Mouse (Mus musculus): ENCODE data around the gene Tmem176b.
"Not testable (repeated sequence)": the region's sequence is repeated elsewhere in the genome, so short reads cannot be mapped to it uniquely, and the experiment has no call there.

Gene Tmem176b

DNA sequence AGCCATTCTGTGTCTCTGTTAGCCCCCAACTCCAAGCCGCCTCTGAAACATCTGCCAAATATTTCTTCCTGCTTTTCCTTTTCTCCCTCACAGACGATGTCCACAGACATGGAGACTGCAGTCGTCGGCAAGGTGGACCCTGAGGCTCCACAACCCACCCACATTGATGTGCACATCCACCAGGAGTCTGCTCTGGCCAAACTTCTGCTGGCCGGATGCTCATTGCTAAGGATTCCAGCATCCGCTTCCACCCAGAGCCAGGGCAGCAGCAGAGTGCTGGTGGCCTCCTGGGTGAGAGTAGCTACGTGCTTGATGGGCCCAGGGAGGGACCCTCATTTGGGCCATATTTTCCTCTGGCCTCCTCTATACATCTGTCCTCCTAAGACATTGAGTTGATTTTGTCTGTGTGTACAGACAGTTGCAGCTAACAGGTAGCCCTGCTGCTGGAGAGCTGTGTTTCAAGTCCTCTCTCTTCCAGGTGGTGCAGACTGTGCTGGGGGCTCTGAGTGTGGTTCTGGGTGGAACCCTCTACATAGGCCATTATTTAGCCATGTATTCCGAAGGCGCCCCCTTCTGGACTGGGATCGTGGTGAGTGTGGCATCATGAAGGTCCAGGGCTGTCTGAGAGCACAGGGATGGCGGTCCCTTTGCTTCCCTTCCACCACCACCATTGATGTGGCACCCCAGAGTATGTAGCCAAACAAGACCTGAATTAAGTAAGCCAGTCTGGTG lies 981 bp upstream of the Tmem176b start:
- DNase-seq (ENCODE audit: low read depth in 2 of 2, low spot score in 2 of 2) = peak in 1 of 2 experiments; percentile 15

DNA sequence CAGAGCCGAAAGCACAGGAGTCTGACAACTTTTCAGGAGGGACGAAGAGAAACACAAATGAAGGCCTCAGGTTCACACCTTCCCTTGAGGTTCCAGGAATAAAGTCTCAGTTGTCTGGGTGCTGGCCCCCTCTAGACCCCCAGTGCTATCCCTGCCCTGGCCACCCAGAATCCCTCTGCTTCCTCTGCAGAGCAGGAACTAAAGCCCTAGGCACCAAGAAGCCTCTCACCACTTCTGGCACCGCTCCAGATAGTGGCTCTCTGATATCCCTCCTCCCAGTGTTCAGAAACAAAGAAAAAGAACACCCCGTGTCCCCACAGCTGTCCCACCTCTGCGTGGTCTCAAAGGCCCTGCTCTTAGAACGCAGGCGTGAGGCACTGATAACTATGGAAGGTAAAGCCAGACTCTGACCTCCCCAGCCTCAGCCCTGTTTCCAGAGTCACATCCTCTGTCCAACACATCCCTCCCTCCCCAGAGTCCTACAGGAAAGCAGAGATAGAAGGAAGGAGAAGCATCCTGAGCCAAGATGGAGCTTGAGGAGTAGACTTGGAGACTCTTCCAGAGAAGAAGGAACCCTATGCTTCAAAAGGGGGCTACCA lies 826 bp downstream of the Tmem176b start, which contains the start of gene Tmem176a:
TSS of gene Tmem176a (plus strand) at position 549 of the 599 bp plus-strand sequence.
- no peak for DNase-seq (ENCODE audit: low read depth in 2 of 2, low spot score in 2 of 2)

DNA sequence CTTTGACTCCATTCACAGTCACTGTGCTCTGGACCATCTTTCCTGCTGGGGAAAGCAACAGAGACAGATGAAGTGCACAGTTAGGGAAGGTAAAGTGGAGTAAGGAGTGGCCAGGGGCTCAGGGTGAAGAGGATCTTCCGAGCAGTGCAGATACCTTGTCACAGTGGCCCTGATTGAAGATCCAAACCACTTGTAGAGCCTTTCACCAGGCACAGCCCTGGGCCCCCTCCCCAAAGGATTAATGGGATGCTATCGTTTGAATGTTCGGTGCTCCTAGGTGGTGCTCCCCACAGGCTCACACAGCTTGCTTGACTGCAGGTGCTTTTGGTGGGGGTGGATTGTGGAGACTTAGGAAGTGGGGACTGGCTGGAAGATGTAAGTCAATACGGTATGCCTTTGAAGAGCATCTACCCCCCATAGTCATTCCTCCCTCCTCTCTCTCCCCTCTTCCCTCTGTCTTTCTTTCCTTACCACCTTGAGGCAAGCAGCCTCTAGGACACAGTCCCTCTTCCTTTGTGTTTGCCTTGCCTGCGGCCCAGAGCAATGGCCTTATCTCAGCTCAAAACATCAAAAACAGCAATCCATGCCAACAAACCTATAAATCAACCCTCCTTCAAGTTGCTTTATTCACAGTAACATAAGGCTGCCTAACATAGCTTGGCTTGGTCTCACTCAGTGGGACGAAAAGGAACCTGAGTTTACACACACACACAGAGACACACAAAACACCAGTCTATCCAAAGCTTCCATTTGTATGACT lies 2.8 kb downstream of the Tmem176b start:
- no peak for DNase-seq (ENCODE audit: low read depth in 2 of 2, low spot score in 2 of 2)

DNA sequence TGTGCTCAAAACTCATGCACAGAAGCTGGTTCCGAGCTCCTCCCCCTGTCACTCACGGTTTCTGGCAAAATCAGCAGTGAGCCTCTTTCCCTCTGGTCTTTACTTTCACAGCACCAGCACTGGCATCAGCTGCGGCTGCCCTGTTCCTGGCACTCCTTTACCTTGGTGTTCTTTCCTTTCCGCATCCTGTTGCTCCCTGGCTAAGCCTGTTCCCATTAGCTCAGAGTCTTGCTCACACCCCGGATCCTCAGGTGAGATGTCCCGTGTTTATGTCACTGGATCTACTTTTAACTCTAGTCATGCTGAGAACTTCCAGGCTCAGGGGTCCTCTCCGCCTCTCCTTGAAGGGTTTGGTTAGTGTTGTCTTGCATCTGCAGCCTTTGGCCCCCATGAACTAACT lies 3.8 kb downstream of the Tmem176b start:
- no peak for DNase-seq (ENCODE audit: low read depth in 2 of 2, low spot score in 2 of 2)

DNA sequence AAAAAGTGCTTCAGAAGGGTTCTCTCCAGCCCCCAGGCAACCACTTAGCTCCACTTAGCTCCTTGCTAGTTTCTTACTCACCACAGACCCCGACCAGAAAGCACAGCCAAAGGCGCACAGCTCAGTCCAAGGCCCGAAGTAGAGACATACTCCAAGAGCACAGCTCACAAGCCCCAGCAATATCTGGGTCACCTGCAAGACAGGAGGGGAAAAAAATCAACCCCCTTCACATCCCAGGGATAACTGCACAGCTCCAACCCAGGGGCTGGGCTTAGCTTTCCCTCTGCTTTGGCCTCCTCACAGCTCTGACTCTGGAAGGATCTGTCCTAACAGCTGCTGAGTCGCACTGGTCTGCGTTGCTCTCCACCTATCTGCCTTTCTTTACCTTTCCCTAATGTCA lies 5.2 kb downstream of the Tmem176b start:
- DNase-seq (ENCODE audit: low read depth in 2 of 2, low spot score in 2 of 2) = no peak

DNA sequence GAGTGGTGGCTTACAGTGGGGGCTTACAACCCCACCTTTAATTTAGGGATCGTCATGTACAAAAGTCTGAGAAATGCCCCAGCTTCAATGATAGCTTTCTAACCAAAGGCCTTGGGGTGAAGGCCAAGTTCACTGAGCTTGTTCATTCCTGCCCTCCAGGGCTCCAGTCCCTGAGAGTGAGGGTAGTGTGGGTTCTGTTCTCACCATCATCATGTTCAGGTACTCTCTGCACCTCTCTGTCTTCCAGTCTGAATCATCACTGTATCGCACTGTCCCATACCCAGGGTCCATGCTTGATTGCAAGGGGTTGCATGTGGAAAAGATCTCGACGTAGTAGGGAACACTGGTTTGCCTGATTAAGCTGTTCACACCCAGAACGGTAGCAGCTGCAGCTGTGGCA lies 6.1 kb downstream of the Tmem176b start:
- no peak for DNase-seq (ENCODE audit: low read depth in 2 of 2, low spot score in 2 of 2)

DNA sequence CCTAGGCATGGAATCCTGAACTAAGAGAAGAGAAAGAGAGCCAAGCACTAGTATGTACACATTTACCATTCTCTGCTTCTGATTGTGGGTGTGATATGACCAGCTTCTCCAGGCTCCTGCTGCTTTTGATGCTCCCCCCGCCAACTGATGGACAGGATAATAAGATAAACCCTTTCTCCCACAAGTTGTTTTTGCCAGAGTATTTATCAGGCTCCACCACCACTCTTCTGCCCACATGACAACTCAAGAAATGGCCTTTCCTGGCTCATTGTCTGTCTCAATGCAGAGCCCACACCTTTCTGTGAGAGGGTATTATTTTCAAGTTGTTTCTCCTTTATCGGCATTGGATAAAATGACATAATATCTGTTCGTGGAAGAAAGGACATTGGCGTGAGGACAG lies 7.8 kb downstream of the Tmem176b start:
- no peak for DNase-seq (ENCODE audit: low read depth in 2 of 2, low spot score in 2 of 2)

DNA sequence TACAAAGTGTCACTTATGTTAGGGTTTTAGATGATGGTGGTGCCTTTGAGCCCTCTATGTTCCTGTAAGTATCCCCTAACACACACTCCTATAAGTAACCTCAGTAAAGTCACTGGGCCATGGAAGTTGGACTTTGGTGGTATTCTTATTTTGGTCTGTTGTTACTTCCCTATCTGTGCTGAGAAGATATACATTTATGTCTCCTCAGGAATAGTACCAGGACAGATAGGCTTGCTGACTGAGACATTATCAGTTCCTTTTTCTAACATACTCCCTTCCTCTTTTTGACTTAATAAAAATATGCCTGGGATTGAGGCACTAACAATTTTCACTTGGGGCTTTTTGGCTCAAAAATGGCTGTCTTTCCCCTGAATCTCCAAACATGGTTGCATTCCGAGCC lies 8.9 kb downstream of the Tmem176b start:
- DNase-seq (ENCODE audit: low read depth in 2 of 2, low spot score in 2 of 2) = no peak

DNA sequence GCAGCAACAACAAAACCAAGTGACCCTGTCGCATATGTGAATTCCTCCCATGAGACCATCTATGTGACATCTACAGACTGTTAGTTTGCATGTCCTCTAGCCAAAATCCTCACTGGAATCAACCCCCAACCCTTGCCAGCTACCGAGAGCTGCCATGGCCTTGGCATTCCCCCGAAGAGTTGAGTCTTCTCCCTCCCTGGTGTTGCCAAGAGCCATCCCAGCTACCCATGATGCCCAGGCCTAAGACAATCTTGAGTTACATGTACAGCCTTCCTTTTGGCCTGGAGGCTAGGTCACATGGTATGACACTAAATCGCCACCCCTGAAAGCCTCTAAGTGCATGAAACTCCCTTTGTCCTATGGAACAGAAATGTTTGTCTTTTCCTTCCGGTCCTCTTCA lies 10.2 kb downstream of the Tmem176b start:
- DNase-seq (ENCODE audit: low read depth in 2 of 2, low spot score in 2 of 2) = no peak

DNA sequence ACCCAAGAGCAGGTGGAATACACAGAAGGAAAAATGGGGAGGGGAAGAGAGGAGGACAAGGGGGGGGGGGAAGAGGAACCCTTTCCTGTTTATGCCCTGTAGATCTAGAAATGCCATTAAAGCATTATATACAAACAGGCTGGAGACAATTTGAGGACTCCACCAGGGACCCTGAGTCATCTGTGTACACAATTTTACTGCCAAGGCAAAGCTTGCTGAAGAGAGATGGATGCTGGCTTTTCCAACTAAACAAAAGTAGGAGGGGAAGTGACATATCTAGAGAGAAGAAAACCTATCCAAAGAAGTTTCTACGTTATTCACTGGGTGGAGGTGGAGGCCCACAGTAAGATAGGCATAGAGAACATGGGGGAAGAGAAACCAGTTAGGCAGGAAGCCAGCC lies 11.1 kb downstream of the Tmem176b start:
- no peak for DNase-seq (ENCODE audit: low read depth in 2 of 2, low spot score in 2 of 2)

DNA sequence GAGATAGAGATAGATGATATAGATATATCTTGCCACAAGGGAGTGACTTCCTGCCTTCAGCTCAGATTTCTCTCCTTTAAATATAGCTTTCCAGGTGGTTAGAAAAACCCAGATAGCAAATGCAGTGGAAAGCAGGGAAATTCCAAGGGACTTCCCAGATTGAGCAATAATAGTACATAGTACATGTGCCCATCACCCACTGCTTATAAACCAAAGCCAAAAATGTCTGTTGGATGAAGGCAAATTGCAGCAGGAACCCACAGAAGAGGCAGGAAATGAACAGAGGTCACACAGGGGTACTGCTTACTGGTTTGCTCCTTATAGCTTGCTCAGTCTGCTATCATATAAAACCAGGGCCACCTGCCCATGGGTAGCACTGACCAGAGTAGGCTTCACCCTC lies 11.6 kb downstream of the Tmem176b start:
- no peak for DNase-seq (ENCODE audit: low read depth in 2 of 2, low spot score in 2 of 2)

DNA sequence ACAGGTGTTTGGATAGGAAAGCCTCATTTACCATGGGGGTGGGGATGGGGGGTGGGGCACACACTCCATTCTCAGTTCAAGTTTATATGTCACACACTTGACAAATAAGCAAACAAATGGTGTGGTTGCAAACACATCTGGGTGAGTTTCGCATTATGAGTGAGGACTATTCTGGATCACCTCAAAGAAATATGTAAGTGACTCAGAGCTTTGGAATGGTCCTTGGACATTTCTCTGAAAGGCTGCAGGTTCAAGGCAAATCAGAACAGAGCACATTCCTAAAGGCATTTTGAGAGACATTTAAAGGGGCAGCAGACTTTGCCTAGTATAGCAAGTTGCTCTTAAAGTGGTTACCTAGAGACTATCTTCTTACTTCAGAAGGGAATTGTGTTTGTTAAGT lies 12.3 kb downstream of the Tmem176b start:
- DNase-seq (ENCODE audit: low read depth in 2 of 2, low spot score in 2 of 2) = no peak

DNA sequence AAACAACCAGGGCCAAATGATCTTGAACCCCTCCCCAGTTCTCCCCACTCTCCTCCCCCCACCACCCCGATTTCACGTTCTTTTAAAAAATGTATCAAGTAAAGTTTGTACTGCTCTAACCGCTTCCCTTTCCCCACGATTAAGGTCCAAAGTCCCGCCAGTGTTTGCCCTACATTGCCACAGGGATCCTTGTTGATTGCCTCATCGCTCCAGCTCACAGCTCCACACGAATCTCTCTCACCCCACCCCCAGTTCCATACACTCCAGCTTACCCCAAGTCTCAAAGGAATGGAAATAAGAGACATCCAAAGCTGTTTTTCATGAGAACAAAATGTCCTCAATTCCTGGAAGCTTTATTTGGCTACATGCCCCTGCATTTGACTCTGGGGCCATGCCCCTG lies 16.3 kb downstream of the Tmem176b start:
- no peak for DNase-seq (ENCODE audit: low read depth in 2 of 2, low spot score in 2 of 2)

DNA sequence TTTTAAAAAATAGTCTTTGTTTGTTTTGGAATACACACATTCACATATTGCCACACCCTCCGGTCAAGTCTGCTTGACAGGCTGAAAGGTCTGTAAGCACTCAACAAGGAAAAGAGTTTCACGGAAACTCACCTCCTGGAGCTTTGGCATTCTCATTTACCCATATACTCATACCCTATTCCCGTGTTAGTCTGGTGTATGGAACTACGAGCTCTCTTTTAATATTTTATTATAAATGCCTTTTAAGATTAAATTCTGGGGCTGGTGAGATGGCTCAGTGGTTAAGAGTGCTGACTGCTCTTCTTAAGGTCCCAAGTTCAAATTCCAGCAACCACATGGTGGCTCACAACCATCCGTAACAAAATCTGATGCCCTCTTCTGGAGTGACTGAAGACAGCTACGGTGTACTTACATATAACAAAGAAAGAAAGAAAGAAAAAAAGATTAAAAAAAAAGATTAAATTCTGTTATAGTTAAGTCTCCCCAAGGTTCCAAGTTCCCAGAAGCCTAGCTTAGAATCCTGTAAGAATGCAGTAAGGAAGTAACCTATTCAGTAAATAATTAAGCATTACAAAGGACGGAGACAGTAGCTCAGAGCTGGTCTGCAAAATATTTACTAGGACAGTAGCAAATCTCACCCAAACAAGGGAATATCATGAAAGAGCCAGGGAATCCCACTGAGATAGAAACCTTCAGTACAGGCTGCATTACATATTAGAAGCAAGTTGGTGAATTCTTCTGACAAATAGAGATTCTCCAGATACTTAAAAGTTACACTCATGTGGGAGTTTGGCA lies 19.1 kb downstream of the Tmem176b start:
- DNase-seq (ENCODE audit: low read depth in 2 of 2, low spot score in 2 of 2) = not testable (repeated sequence)

DNA sequence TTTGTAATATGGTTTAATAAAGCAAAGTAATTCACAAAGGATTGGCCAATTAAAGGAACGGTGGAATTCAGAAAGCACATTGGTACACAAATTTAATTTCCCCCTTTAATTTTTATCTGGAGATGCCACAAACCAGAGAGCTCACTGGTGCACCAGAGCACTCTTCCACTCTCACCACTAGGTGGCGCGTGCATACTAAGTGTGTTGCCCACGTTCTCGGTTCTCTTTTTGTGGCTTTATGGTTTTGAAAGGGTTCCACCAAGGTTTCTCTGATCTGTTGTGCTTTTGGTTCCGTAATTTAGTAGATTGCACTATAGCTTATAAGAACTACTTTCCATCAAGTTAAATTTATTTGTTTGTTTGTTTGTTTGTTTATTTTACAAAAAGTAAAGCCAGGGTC lies 23.5 kb downstream of the Tmem176b start:
- peak; percentile 57 to 69 for DNase-seq (ENCODE audit: low read depth in 2 of 2, low spot score in 2 of 2)

DNA sequence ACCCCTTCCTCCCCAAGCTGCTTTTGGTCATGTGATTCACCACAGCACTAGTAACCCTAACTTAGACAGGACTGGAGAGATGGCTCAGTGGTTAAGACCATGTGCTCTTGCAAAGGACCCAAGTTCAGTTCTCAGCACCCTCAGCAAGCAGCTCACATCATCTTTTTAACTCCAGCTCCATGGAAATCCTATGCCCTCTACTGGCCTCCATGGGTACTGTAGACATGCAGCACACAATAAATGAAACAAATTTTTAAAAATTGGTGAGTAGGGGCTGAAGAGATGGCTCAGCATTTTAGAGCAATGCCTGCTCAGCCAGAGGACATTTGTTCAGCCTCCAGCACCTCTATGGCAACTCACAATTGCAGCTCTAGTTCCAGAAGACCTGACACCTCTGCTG lies 26.3 kb downstream of the Tmem176b start:
- DNase-seq (ENCODE audit: low read depth in 2 of 2, low spot score in 2 of 2) = no peak

DNA sequence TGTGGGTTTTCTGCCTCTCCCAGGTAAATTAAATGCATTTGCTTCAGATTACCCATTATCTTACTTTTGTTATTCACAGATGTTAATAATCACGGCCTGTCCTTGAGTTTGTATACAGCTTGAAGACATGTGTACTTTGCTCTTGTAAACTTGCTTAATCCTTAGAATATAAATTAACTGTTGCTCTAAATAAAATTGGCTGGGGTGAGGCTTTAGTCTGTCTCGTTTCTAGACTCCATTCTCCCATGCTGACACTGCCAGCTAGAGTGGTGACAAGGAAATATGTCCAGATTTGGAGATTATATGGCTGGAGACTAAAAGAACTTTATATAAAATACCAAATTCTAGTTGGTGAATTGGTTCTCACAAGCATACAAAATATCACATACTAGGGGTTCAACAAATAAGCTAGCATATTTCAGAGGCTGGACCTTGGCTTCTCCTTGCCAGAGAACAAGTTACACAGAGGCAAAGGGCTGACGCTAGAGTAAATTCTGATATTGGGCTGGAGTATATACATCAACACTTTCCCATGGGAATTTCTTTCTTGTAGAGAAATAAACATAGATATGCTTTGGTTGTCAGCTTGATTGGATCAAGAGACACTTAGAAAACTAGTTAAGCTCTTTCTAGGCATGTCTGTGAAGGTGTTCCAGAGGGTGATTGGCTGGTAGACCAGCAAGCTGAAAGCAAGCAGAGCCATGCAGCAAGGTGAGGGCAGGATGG lies 31.6 kb downstream of the Tmem176b start:
- DNase-seq (ENCODE audit: low read depth in 2 of 2, low spot score in 2 of 2) = no peak

DNA sequence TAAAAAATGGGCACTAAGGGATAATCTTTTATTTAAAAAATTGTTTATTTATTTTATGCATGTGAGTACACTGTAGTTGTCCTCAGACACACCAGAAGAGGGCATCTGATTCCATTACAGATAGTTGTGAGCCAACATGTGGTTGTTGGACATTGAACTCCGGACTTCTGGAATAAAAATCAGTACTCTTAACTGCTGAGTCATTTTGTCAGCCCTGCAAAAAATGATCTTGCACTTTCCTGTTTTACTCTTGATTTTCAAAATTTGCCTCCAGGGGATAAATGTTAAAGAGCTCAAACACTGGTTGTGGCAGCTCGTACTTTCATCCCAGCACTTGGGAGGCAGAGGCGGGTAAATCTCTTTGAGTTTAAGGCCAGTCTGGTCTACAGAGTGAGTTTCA lies 34.5 kb downstream of the Tmem176b start:
- DNase-seq (ENCODE audit: low read depth in 2 of 2, low spot score in 2 of 2) = no peak

DNA sequence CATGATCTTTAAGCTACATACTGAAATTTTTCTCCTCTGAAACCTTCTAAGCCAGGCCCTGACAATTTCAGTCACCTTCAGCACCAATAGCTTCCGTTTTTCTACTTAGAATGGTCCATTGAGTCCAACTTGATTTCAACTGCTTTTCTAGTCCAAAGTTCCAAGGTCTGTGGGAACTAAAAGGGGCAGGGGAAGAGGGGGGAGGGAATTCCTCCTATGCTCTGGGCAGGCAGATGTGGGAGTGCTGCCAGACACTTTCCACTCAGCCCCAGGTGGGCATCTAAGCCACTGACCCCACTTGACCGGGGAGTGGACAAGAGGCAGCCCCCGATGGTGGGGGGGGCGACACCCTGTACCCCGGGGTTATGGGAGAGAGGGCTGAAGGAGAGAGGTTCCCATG lies 37.0 kb downstream of the Tmem176b start:
- no peak for DNase-seq (ENCODE audit: low read depth in 2 of 2, low spot score in 2 of 2)

DNA sequence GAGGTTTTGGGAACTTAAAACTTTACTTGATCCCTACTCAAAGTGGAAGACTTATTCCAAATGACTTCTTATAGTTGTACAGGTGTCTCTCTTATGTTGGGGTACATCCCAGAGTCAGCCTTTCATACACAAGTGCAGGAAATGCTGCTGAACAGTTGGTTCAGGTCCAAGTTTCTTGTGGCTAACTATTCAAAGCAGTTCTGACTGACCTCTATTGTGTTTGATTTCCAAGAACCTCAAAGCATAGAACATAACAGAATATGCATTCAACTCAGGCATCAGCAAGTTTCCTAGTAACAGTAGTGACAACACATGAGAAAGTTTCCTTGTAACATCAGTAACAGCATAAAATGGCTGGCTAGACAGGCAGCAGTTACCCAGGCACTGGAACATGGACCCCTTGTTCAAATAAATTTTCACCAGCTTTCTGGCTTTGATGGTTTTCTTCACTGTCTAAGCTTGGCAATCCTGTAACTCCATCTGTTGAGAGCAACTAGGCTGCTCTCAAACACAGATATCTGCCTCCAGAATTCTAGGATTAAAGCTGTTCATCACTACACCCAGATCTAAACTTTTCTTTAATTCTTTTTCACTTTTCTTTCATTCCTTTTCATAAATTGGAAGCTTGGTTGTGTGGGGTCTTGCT lies 37.8 kb downstream of the Tmem176b start:
- no peak for DNase-seq (ENCODE audit: low read depth in 2 of 2, low spot score in 2 of 2)

Data from CD8-positive naive resting alpha-beta T cell, adult 2 months (primary cell).